Mouse (Mus musculus) cortical plate, adult 2 months (tissue): ENCODE measurements around the gene Lcorl.

Experiments
- CTCF ChIP-seq: fragments of 200-500 bp; IDR thresholded peaks from 2 replicates; pipeline ENCODE4 v1.5.1; 2011; ENCODE audit warnings: mild to moderate bottlenecking, control low read depth, low read length; ENCODE audit not compliant: insufficient read depth; ENCODE audit errors: extremely low read depth
- POLR2A ChIP-seq: fragments of 200-500 bp; IDR thresholded peaks from 2 replicates; pipeline ENCODE4 v1.6.1; 2011; ENCODE audit warnings: mild to moderate bottlenecking, low read length, control low read depth; ENCODE audit not compliant: insufficient read depth; ENCODE audit errors: extremely low read depth

GRCm38 (mm10) chr5:45686223-45686622 lies 171.2 kb downstream of the Lcorl start:
- TF ChIP-seq CTCF: no peak
- no peak for TF ChIP-seq POLR2A
